In the genomic region with DNA sequence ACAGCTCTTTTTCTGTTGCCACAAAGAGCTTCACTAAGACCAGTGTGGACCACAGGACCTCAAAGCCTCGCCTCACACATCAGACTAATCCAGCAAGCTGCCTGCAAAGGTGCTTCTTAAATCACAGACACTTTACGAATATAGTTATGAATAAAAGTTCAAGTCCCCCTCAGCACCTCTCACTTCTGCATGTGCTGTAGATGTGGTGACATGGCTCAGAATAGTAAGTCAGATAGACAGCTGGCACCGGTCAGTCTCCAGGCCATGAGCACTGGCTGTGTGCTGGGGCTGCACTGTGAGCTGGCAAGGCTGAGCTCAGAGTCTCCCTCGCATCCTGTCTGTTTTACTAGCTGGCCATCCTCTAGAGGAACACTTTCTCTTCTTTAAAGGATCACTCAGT, we compare ENCODE assay signal across 11 mouse cellular contexts.
DNase-seq lines count a peak whose midpoint lies in the region; ATAC-seq lines count a peak whose summit lies in the region.
"Had no signal": no experiment of that assay in that cellular context is flagged by ENCODE, and none has a peak within 500 bp of the region (broad histone marks: within the 10 kb centered on the region; RNA-seq: fewer than 3 reads in every experiment).

No protein-coding gene starts in this region.

- WGBS in intestine, embryonic 16.5 days = 73% methylated on average over 4 of the region's 4 CpGs
- WGBS in intestine, embryonic 15.5 days = 77% methylated on average over 4 of the region's 4 CpGs
- WGBS in forebrain, embryonic 15.5 days = 60% methylated on average over 4 of the region's 4 CpGs
- WGBS in midbrain, embryonic 16.5 days = 24% methylated on average over 4 of the region's 4 CpGs

- peak; percentile 18 to 26 for DNase-seq in heart, postnatal 36 days
- DNase-seq in right cerebral cortex, postnatal 10 days (ENCODE audit: low spot score in 2 of 2) = no peak
- DNase-seq in layer of hippocampus, adult 8-10 months (ENCODE audit: low spot score in 2 of 2) = no peak
- DNase-seq in thymus, postnatal 4 days = no peak

- ATAC-seq in intestine, embryonic 16.5 days = no peak
- ATAC-seq in intestine, embryonic 15.5 days = no peak
- 0 out of 2 replicates have a peak, but pooled peaks have one; percentile 43 for ATAC-seq in forebrain, embryonic 15.5 days (replicated peaks)
- ATAC-seq in midbrain, embryonic 16.5 days = 0 out of 2 replicates have a peak, but pooled peaks have one; percentile 48
- ATAC-seq: CD4-positive, CD25-positive, alpha-beta regulatory T cell, adult 4 months; inflammation-experienced regulatory T-cells, adult 6 months had no signal

- 0 out of 2 replicates have a peak, but pooled peaks cover 2% of the 10 kb centered on the region for H3K36me3 ChIP-seq in intestine, embryonic 16.5 days (ENCODE audit: control insufficient read depth, insufficient read depth, low read length)
- H3K36me3 ChIP-seq in intestine, embryonic 15.5 days = no peaks in the 10 kb centered on the region
- no peaks in the 10 kb centered on the region for H3K36me3 ChIP-seq in forebrain, embryonic 15.5 days
- no peaks in the 10 kb centered on the region; the same call in 1 of the 2 replicates for H3K36me3 ChIP-seq in midbrain, embryonic 16.5 days (ENCODE audit: control insufficient read depth, insufficient read depth, low read length)

- no peaks in the 10 kb centered on the region for H3K27me3 ChIP-seq in intestine, embryonic 16.5 days (replicated peaks; ENCODE audit: control insufficient read depth, insufficient read depth, low read length)
- no peaks in the 10 kb centered on the region for H3K27me3 ChIP-seq in intestine, embryonic 15.5 days (replicated peaks)
- no peaks in the 10 kb centered on the region for H3K27me3 ChIP-seq in forebrain, embryonic 15.5 days
- H3K27me3 ChIP-seq in midbrain, embryonic 16.5 days (ENCODE audit: control insufficient read depth, insufficient read depth, low read depth, low read length) = no peaks in the 10 kb centered on the region

- H3K9ac ChIP-seq in intestine, embryonic 16.5 days (ENCODE audit: low read depth, low read length) = no peak overlapping the region
- H3K9ac ChIP-seq in intestine, embryonic 15.5 days = no peak overlapping the region
- H3K9ac ChIP-seq in forebrain, embryonic 15.5 days (replicated peaks) = no peak overlapping the region
- H3K9ac ChIP-seq in midbrain, embryonic 16.5 days (ENCODE audit: low read depth, low read length) = 0 out of 2 replicates have a peak overlapping the region, but pooled peaks have one; percentile 3
- H3K9ac ChIP-seq: liver, embryonic 14.5 days had no signal

- no peaks in the 10 kb centered on the region for H3K9me3 ChIP-seq in intestine, embryonic 16.5 days (ENCODE audit: control insufficient read depth, low read length)
- no peaks in the 10 kb centered on the region for H3K9me3 ChIP-seq in intestine, embryonic 15.5 days
- H3K9me3 ChIP-seq in forebrain, embryonic 15.5 days = no peaks in the 10 kb centered on the region
- H3K9me3 ChIP-seq in midbrain, embryonic 16.5 days (replicated peaks; ENCODE audit: control insufficient read depth, low read length, poor library complexity, severe bottlenecking) = no peaks in the 10 kb centered on the region

- peaks cover 3% of the 10 kb centered on the region for H3K4me1 ChIP-seq in intestine, embryonic 16.5 days (ENCODE audit: control insufficient read depth, insufficient read depth, low read length)
- no peaks in the 10 kb centered on the region; the same call in 1 of the 2 replicates for H3K4me1 ChIP-seq in intestine, embryonic 15.5 days (replicated peaks)
- H3K4me1 ChIP-seq in forebrain, embryonic 15.5 days = peaks cover 18% of the 10 kb centered on the region
- H3K4me1 ChIP-seq in midbrain, embryonic 16.5 days (ENCODE audit: control insufficient read depth, insufficient read depth, low read length) = peaks cover 6% of the 10 kb centered on the region

- H3K27ac ChIP-seq in intestine, embryonic 16.5 days (ENCODE audit: low read length) = peak overlapping the region; percentile 4; the same call in 1 of the 2 replicates
- H3K27ac ChIP-seq in intestine, embryonic 15.5 days = no peak overlapping the region
- H3K27ac ChIP-seq in forebrain, embryonic 15.5 days (replicated peaks) = peak overlapping the region; percentile 32; the same call in 1 of the 2 replicates
- peak overlapping the region; percentile 53 for H3K27ac ChIP-seq in midbrain, embryonic 16.5 days (ENCODE audit: low read length)
- H3K27ac ChIP-seq: liver, embryonic 14.5 days had no signal

- intact Hi-C loops in heart, postnatal 36 days (cut with DNase I) = no loop called here

- no peak overlapping the region for H3K4me2 ChIP-seq in intestine, embryonic 16.5 days (ENCODE audit: low read depth, low read length)
- H3K4me2 ChIP-seq in intestine, embryonic 15.5 days (replicated peaks) = no peak overlapping the region
- no peak overlapping the region for H3K4me2 ChIP-seq in forebrain, embryonic 15.5 days (replicated peaks)
- no peak overlapping the region for H3K4me2 ChIP-seq in midbrain, embryonic 16.5 days (ENCODE audit: low read length)

- no peak overlapping the region for H3K4me3 ChIP-seq in intestine, embryonic 16.5 days (ENCODE audit: low read length)
- no peak overlapping the region for H3K4me3 ChIP-seq in intestine, embryonic 15.5 days (replicated peaks)
- no peak overlapping the region for H3K4me3 ChIP-seq in forebrain, embryonic 15.5 days
- H3K4me3 ChIP-seq in midbrain, embryonic 16.5 days (ENCODE audit: low read depth, low read length) = no peak overlapping the region

Comparison
In these comparisons a context has a peak if more than half of its experiments do, and no peak if none do; other contexts are left out.
1. ATAC-seq: peak in forebrain, embryonic 15.5 days (single experiment) and midbrain, embryonic 16.5 days (single experiment); none in intestine, embryonic 16.5 days (single experiment) and intestine, embryonic 15.5 days (single experiment).
2. DNase-seq: peak in heart, postnatal 36 days (2 of 2); none in right cerebral cortex, postnatal 10 days (0 of 2), layer of hippocampus, adult 8-10 months (0 of 2) and thymus, postnatal 4 days (single experiment).